Mouse (Mus musculus) megakaryocyte-erythroid progenitor cell, adult 5 weeks (primary cell): ENCODE measurements around the gene Mtus2. TPM values are rescaled to one million over a fixed set of nuclear protein-coding genes. Genes with fewer than 3 reads are reported as not detected.

Experiments
- polyA plus RNA-seq: library from polyadenylated mRNA; stranded (reverse); fragments of >175 nt; gene quantifications from 2 replicates; pipeline ENCODE4 v1.2.3, GENCODE M21; 2012

Mtus2 gene
- polyA plus RNA-seq: 0.39 and 0.47 TPM in 2 replicates

DNA sequence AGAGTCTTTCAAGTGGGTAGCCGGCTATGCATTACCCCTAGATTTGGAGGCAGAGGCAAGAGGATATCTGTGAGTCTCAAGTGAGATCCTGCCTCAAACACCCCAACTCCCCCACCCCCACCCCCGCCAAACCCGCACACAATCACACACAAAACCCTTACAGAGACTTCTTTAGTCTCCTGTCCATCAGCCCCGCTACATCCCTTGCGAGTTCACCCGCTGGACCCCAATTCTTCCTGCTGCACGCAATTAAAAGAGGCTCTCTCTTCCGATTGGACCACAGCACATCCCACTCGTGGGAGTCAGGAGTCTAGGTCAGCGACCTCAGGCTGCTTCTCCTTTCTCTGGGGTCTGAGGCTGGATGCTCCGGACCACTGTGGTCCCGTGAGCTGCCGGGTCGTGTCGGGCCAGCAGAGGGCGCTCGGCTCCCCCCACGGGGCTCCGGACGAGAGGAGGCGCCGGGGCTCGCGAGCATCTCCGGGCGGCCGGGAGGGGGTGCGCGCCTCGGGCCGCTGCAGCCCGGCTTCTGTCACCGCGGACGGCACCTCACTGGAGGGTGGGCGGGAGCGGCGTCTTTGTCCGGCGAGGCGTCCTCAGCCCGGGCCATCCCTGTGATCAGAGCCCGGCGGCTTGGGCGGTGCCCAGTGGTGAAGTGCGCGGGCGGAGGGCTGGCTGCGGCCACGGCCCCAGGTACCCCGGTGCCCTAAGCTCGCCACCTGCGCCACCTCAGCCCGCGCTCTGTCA lies at the start of gene Mtus2:
Mtus2 (plus strand) TSS at position 500 of the 744 bp plus-strand sequence.

Other genes with a start within 250 kb of the Mtus2 start
- gene Flt1, start 231.3 kb upstream of the Mtus2 start, polyA plus RNA-seq: 0.17 and 0.33 TPM in 2 replicates
- 14.8 and 15.5 TPM in 2 replicates for gene Pomp, start 96.9 kb upstream of the Mtus2 start, polyA plus RNA-seq
- gene Slc46a3, start 62.5 kb upstream of the Mtus2 start, polyA plus RNA-seq: 3.0 and 5.9 TPM in 2 replicates